Mouse (Mus musculus): ENCODE results near the gene Npc2. TPM values are rescaled to one million over a fixed set of nuclear protein-coding genes. Genes with fewer than 3 reads are reported as not detected.

The Npc2 gene
- polyA plus RNA-seq, 1 experiment, result 572 TPM

DNA sequence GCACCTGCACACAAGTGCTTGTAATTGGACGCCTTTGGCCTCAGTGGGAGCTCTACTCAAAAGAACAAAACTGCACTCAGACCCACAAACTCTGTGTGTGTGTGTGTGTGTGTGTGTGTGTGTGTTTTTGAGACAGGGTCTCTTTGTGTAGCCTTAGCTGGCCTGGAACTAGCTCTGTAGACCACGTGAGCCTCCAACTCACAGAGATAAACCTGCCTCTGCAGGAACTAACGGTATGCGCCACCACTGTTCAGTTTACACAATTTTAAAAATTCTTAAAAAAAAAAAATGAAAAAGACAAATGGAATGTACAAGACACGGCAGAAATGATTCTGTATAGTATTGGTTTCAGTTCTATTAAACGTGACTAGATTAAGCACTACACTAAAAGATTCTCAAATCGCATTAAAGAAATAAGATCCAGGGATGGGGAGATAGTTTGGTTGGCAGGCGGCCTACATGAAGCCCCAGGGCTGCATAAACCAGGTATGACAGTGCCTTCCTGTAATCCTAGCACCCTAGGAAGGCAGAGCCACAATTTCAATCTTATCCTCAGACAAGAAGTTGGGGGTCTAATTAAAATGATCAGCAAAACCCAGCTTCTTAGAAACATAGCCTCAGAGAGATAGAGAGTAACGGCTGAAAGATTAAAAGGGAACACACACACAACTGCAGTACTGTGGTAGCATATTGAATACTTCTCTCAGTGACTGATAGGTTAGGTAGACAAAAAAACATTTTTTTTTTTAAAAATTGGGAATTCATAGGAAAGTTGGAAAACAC, 54.3 kb downstream of the Npc2 start:
- 79% methylated on average over 9 of the region's 9 CpGs for WGBS
- no peak for DNase-seq
- TF ChIP-seq POLR2A (IDR thresholded peaks at IDR 0.05; ENCODE audit: borderline replicate concordance, extremely low read depth, low read depth, low read length) (no peak), CTCF (IDR thresholded peaks at IDR 0.05; ENCODE audit: insufficient read depth, low read length) (no peak)
- no peaks in the 10 kb centered on the region for H3K4me1 ChIP-seq (ENCODE audit: control insufficient read depth, insufficient read depth, low read length)
- H3K4me3 ChIP-seq (replicated peaks; ENCODE audit: extremely low read depth, low read depth, low read length), result no peak overlapping the region

DNA sequence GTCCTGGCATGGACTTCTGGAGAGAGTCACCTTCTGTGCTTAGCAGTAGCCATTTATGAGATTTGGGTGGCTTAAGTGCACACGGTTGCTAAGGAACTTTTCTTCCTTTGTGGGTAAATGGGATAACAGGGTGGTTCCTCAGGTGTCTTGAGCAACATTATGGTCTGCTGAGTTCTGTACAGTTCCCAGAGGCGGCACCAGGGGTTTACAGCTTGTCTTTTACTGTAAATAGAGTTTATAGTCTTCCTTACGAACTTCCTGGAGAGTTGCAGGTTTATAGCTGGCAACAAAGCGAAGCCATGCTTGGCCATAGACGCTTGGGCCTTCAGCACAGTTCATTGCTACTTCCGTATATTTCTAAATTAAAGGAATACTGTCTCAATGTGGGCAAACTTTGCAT, 58.4 kb downstream of the Npc2 start:
- TF ChIP-seq POLR2A (IDR thresholded peaks at IDR 0.05; ENCODE audit: borderline replicate concordance, extremely low read depth, low read depth, low read length) (no peak), CTCF (IDR thresholded peaks at IDR 0.05; ENCODE audit: insufficient read depth, low read length) (no peak)
- no peaks in the 10 kb centered on the region for H3K4me1 ChIP-seq (ENCODE audit: control insufficient read depth, insufficient read depth, low read length)
- 78% methylated on average over 6 of the region's 6 CpGs for WGBS
- no peak for DNase-seq
- no peak overlapping the region for H3K4me3 ChIP-seq (replicated peaks; ENCODE audit: extremely low read depth, low read depth, low read length)

DNA sequence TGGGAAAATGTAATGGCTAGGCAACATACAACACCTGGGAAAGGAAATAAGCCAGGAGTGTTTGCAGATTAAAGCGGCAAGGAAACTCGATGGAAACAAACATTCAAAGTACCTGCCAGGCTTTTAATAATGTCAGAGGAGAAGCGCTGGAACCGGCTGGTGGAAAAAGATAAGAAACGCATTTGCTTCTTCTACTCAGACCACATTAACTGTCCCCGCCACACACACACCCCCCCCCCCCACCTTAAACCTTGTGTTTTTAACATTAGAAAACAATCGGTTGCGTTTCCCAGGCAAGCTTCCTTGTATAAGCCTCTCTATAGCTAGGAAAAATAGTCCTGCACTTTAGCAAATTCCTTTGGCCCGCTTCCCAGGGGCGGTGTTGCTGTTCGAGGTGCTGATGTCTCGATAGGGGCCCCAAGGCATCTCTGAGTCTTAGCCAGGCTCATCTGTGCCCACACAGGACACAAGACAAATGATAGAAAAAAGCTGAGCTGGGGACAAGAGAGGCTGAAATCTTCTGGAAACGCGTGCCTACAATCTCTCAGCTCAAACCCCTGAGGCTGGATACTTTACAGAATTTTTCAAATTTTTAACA, 63.0 kb downstream of the Npc2 start:
- DNase-seq, result peak; percentile 26
- no peak overlapping the region for H3K4me3 ChIP-seq (replicated peaks; ENCODE audit: extremely low read depth, low read depth, low read length)
- H3K4me1 ChIP-seq (ENCODE audit: control insufficient read depth, insufficient read depth, low read length), result no peaks in the 10 kb centered on the region
- WGBS, result 16% methylated on average over 14 of the region's 14 CpGs
- no peak for TF ChIP-seq CTCF (IDR thresholded peaks at IDR 0.05; ENCODE audit: insufficient read depth, low read length)
- no peak for TF ChIP-seq POLR2A (IDR thresholded peaks at IDR 0.05; ENCODE audit: borderline replicate concordance, extremely low read depth, low read depth, low read length)

DNA sequence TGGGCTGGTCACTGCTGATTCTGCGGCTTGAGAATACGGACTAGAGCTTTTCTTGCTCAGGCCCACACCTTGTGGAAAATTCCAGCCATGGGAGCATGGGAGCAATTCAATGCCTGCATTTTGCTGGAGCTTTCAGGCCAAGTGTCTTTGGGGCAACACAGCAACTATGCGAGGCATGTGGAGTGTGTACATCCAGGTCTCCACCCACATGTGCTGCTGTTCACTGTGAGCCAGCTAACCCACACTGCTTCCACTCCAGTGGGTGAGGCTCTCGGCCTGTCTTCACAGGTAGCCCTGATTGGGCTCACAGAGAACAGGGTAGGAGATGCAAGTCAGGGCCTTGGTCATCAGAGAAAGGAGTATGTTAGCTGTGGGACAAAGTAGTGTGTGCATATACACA, 65.1 kb downstream of the Npc2 start:
- Histone ChIP-seq H3K4me1 (ENCODE audit: control insufficient read depth, insufficient read depth, low read length) (no peaks in the 10 kb centered on the region), H3K4me3 (replicated peaks; ENCODE audit: extremely low read depth, low read depth, low read length) (no peak overlapping the region)
- TF ChIP-seq CTCF (IDR thresholded peaks at IDR 0.05; ENCODE audit: insufficient read depth, low read length), result no peak
- TF ChIP-seq POLR2A (IDR thresholded peaks at IDR 0.05; ENCODE audit: borderline replicate concordance, extremely low read depth, low read depth, low read length), result no peak
- peak; percentile 24 for DNase-seq
- WGBS, result 66% methylated on average over 4 of the region's 4 CpGs

DNA sequence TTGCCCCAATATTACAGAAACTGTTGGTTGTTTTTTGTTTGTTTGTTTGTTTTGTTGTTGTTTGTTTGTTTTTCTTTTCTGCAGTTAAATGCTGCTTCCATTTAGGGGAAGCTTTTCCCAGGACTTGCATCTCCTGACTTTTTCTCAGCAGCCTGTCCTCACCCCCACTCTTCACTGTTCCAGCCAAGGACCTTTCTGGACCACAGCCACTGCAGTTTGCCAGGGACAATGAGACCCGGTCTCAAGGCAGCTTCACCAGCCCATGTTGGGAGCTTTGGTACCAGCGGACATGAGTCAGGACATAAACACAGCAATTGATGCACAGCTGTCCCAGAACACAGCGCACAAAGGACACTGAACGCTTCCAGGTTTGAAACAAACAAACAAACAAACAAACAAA, 66.1 kb downstream of the Npc2 start:
- Histone ChIP-seq H3K4me1 (ENCODE audit: control insufficient read depth, insufficient read depth, low read length) (no peaks in the 10 kb centered on the region), H3K4me3 (replicated peaks; ENCODE audit: extremely low read depth, low read depth, low read length) (no peak overlapping the region)
- TF ChIP-seq POLR2A (IDR thresholded peaks at IDR 0.05; ENCODE audit: borderline replicate concordance, extremely low read depth, low read depth, low read length) (no peak), CTCF (IDR thresholded peaks at IDR 0.05; ENCODE audit: insufficient read depth, low read length) (no peak)
- no peak for DNase-seq
- 66% methylated on average over 4 of the region's 4 CpGs for WGBS

Other genes with a start within 250 kb of the Npc2 start
- gene Vsx2, start 203.4 kb downstream of the Npc2 start, polyA plus RNA-seq (2012; rRNA removed), result not detected in 2 replicates
- 20.7 and 26.4 TPM in 2 replicates for gene Abcd4, start 155.7 kb downstream of the Npc2 start, polyA plus RNA-seq (2012; rRNA removed)
- gene Vrtn, start 132.1 kb downstream of the Npc2 start, polyA plus RNA-seq (2012; rRNA removed), result not detected in 2 replicates
- 0.07 TPM in 1 of 2 replicates, not detected in the other for gene Syndig1l, start 74.3 kb downstream of the Npc2 start, polyA plus RNA-seq (2012; rRNA removed)
- gene Isca2, start 99 bp upstream of the Npc2 start, polyA plus RNA-seq (2012; rRNA removed), result 28.0 and 34.2 TPM in 2 replicates
- 91.3 and 96.8 TPM in 2 replicates for gene Ltbp2, start 103.4 kb upstream of the Npc2 start, polyA plus RNA-seq (2012; rRNA removed)
- gene Fcf1, start 197.7 kb upstream of the Npc2 start, polyA plus RNA-seq (2012; rRNA removed), result 18.4 and 34.0 TPM in 2 replicates
- gene Arel1, start 197.7 kb upstream of the Npc2 start, polyA plus RNA-seq (2012; rRNA removed), result 22.9 and 26.9 TPM in 2 replicates
- gene Ylpm1, start 223.2 kb upstream of the Npc2 start, polyA plus RNA-seq (2012; rRNA removed), result 12.4 and 16.2 TPM in 2 replicates

All from lung, adult 2 months (tissue).